Mouse (Mus musculus): ENCODE results near the gene Tmbim7. TPM values are rescaled to one million over a fixed set of nuclear protein-coding genes. Genes with fewer than 3 reads are reported as not detected.
A peak's percentile ranks its signal among the peaks of the same experiment; 100 is the strongest.

Gene Tmbim7
- polyA plus RNA-seq, 1 experiment: not detected

- Histone ChIP-seq H3K4me3 (ENCODE audit: insufficient read depth, poor library complexity, severe bottlenecking) (no peak overlapping the region), H3K79me2 (ENCODE audit: control insufficient read depth, insufficient read depth) (peaks cover 32% of the 10 kb centered on the region), H3K27me3 (ENCODE audit: control insufficient read depth, insufficient read depth, insufficient read length) (no peaks in the 10 kb centered on the region), H3K36me3 (ENCODE audit: control insufficient read depth, insufficient read depth) (peaks cover 30% of the 10 kb centered on the region), H3ac (ENCODE audit: control insufficient read depth, insufficient read length, low read depth) (no peak overlapping the region), H3K79me3 (ENCODE audit: low read depth) (peaks cover 19% of the 10 kb centered on the region)
- TF ChIP-seq MYOG (IDR thresholded peaks at IDR 0.05; ENCODE audit: control insufficient read depth, extremely low read depth, insufficient read length) (no peak), CTCF (IDR thresholded peaks at IDR 0.05; ENCODE audit: control insufficient read depth, insufficient read depth, insufficient read length) (no peak)
Measured at GRCm38 (mm10) chr5:3645326-3645725, 5.7 kb upstream of the Tmbim7 start.

- peak overlapping the region; percentile 61 for H3K4me3 ChIP-seq (ENCODE audit: insufficient read depth, poor library complexity, severe bottlenecking)
- peaks cover 32% of the 10 kb centered on the region for H3K79me2 ChIP-seq (ENCODE audit: control insufficient read depth, insufficient read depth)
- H3K79me3 ChIP-seq (ENCODE audit: low read depth): peaks cover 19% of the 10 kb centered on the region
- H3ac ChIP-seq (ENCODE audit: control insufficient read depth, insufficient read length, low read depth): no peak overlapping the region
- TF ChIP-seq MAX (IDR thresholded peaks at IDR 0.05) (no peak), CTCF (IDR thresholded peaks at IDR 0.05; ENCODE audit: control insufficient read depth, insufficient read depth, insufficient read length) (no peak), CEBPB (IDR thresholded peaks at IDR 0.05; ENCODE audit: low read depth) (no peak), USF1 (IDR thresholded peaks at IDR 0.05; ENCODE audit: low read depth) (no peak)
- peaks cover 20% of the 10 kb centered on the region for H3K36me3 ChIP-seq (ENCODE audit: control insufficient read depth, insufficient read depth)
- H3K27me3 ChIP-seq (ENCODE audit: control insufficient read depth, insufficient read depth, insufficient read length): no peaks in the 10 kb centered on the region
Measured at GRCm38 (mm10) chr5:3646539-3646938, 4.4 kb upstream of the Tmbim7 start.

GRCm38 (mm10) chr5:3646991-3647707 lies 3.8 kb upstream of the Tmbim7 start:
- Histone ChIP-seq H3K79me2 (ENCODE audit: control insufficient read depth, insufficient read depth) (peaks cover 32% of the 10 kb centered on the region), H3K79me3 (ENCODE audit: low read depth) (peaks cover 19% of the 10 kb centered on the region), H3ac (ENCODE audit: control insufficient read depth, insufficient read length, low read depth) (peak overlapping the region; percentile 96), H3K4me3 (ENCODE audit: insufficient read depth, poor library complexity, severe bottlenecking) (peak overlapping the region; percentile 61), H3K36me3 (ENCODE audit: control insufficient read depth, insufficient read depth) (peaks cover 20% of the 10 kb centered on the region), H3K27me3 (ENCODE audit: control insufficient read depth, insufficient read depth, insufficient read length) (no peaks in the 10 kb centered on the region)
- TF ChIP-seq CTCF (IDR thresholded peaks at IDR 0.05; ENCODE audit: control insufficient read depth, insufficient read depth, insufficient read length) (peak; percentile 17), MYOG (IDR thresholded peaks at IDR 0.05; ENCODE audit: control insufficient read depth, extremely low read depth, insufficient read length) (no peak)

- peak; percentile 3 for TF ChIP-seq CTCF (IDR thresholded peaks at IDR 0.05; ENCODE audit: control insufficient read depth, insufficient read depth, insufficient read length)
- TF ChIP-seq MYOD1 (IDR thresholded peaks at IDR 0.05; ENCODE audit: control insufficient read depth, insufficient read length, low read depth): no peak
- Histone ChIP-seq H3K79me3 (ENCODE audit: low read depth) (peaks cover 19% of the 10 kb centered on the region), H3ac (ENCODE audit: control insufficient read depth, insufficient read length, low read depth) (peak overlapping the region; percentile 96), H3K79me2 (ENCODE audit: control insufficient read depth, insufficient read depth) (peaks cover 32% of the 10 kb centered on the region), H3K36me3 (ENCODE audit: control insufficient read depth, insufficient read depth) (peaks cover 20% of the 10 kb centered on the region), H3K27me3 (ENCODE audit: control insufficient read depth, insufficient read depth, insufficient read length) (no peaks in the 10 kb centered on the region), H3K4me3 (ENCODE audit: insufficient read depth, poor library complexity, severe bottlenecking) (peak overlapping the region; percentile 61)
Measured at GRCm38 (mm10) chr5:3647708-3648121, 3.3 kb upstream of the Tmbim7 start.

GRCm38 (mm10) chr5:3648206-3648848 lies 2.7 kb upstream of the Tmbim7 start:
- Histone ChIP-seq H3K27me3 (ENCODE audit: control insufficient read depth, insufficient read depth, insufficient read length) (no peaks in the 10 kb centered on the region), H3K79me2 (ENCODE audit: control insufficient read depth, insufficient read depth) (peaks cover 32% of the 10 kb centered on the region), H3K79me3 (ENCODE audit: low read depth) (peaks cover 18% of the 10 kb centered on the region), H3K4me3 (ENCODE audit: insufficient read depth, poor library complexity, severe bottlenecking) (no peak overlapping the region), H3ac (ENCODE audit: control insufficient read depth, insufficient read length, low read depth) (no peak overlapping the region), H3K36me3 (ENCODE audit: control insufficient read depth, insufficient read depth) (peaks cover 20% of the 10 kb centered on the region)
- no peak for TF ChIP-seq CTCF (IDR thresholded peaks at IDR 0.05; ENCODE audit: control insufficient read depth, insufficient read depth, insufficient read length)
- TF ChIP-seq CEBPB (IDR thresholded peaks at IDR 0.05; ENCODE audit: low read depth): no peak
- no peak for TF ChIP-seq MYOD1 (IDR thresholded peaks at IDR 0.05; ENCODE audit: control insufficient read depth, insufficient read length, low read depth)
- TF ChIP-seq MAX (IDR thresholded peaks at IDR 0.05): no peak
- TF ChIP-seq MYOG (IDR thresholded peaks at IDR 0.05; ENCODE audit: control insufficient read depth, extremely low read depth, insufficient read length): no peak
- no peak for TF ChIP-seq USF1 (IDR thresholded peaks at IDR 0.05; ENCODE audit: low read depth)
- TF ChIP-seq FOSL1 (IDR thresholded peaks at IDR 0.05; ENCODE audit: insufficient read depth, low read length, poor library complexity, severe bottlenecking): no peak

GRCm38 (mm10) chr5:3648849-3649210 lies 2.2 kb upstream of the Tmbim7 start:
- Histone ChIP-seq H3K4me3 (ENCODE audit: insufficient read depth, poor library complexity, severe bottlenecking) (no peak overlapping the region), H3K79me2 (ENCODE audit: control insufficient read depth, insufficient read depth) (peaks cover 32% of the 10 kb centered on the region), H3K36me3 (ENCODE audit: control insufficient read depth, insufficient read depth) (peaks cover 20% of the 10 kb centered on the region), H3ac (ENCODE audit: control insufficient read depth, insufficient read length, low read depth) (no peak overlapping the region), H3K79me3 (ENCODE audit: low read depth) (peaks cover 18% of the 10 kb centered on the region), H3K27me3 (ENCODE audit: control insufficient read depth, insufficient read depth, insufficient read length) (no peaks in the 10 kb centered on the region)
- TF ChIP-seq MYOG (IDR thresholded peaks at IDR 0.05; ENCODE audit: control insufficient read depth, extremely low read depth, insufficient read length): no peak
- no peak for TF ChIP-seq CTCF (IDR thresholded peaks at IDR 0.05; ENCODE audit: control insufficient read depth, insufficient read depth, insufficient read length)
- no peak for TF ChIP-seq CEBPB (IDR thresholded peaks at IDR 0.05; ENCODE audit: low read depth)
- TF ChIP-seq FOSL1 (IDR thresholded peaks at IDR 0.05; ENCODE audit: insufficient read depth, low read length, poor library complexity, severe bottlenecking): no peak
- no peak for TF ChIP-seq MAX (IDR thresholded peaks at IDR 0.05)
- TF ChIP-seq MYOD1 (IDR thresholded peaks at IDR 0.05; ENCODE audit: control insufficient read depth, insufficient read length, low read depth): no peak
- TF ChIP-seq USF1 (IDR thresholded peaks at IDR 0.05; ENCODE audit: low read depth): no peak
